Mouse (Mus musculus) embryonic fibroblast, embryonic 13.5 days (primary cell): ENCODE measurements at regions not wholly inside any gene's neighbourhood (a gene's known extent, or its start where the extent isn't known, plus 50 kb on each side); places are given as distances from the start of the nearest gene placed in this dataset.

ENCODE experiments used
- H3K27ac ChIP-seq: 2 replicates; pipeline ENCODE4 v1.5.1; 2012; ENCODE audit warnings: low read length, control low read depth, inconsistent platforms; ENCODE audit not compliant: insufficient read depth
- H3K4me1 ChIP-seq: 2 replicates; pipeline ENCODE4 v1.6.1; 2011; ENCODE audit warnings: low read length; ENCODE audit not compliant: control insufficient read depth, insufficient read depth
- H3K4me3 ChIP-seq: 2 replicates; pipeline ENCODE4 v1.5.1; 2011; ENCODE audit warnings: mild to moderate bottlenecking, control low read depth, low read length; ENCODE audit not compliant: insufficient read depth
- CTCF ChIP-seq: IDR thresholded peaks from 2 replicates; pipeline ENCODE4 v1.5.1; 2011; ENCODE audit warnings: mild to moderate bottlenecking, control low read depth, low read length, moderate library complexity, borderline replicate concordance; ENCODE audit not compliant: insufficient read depth
- POLR2A ChIP-seq: IDR thresholded peaks from 2 replicates; pipeline ENCODE4 v1.6.1; 2011; ENCODE audit warnings: low read depth, mild to moderate bottlenecking, control low read depth, low read length, moderate library complexity

DNA sequence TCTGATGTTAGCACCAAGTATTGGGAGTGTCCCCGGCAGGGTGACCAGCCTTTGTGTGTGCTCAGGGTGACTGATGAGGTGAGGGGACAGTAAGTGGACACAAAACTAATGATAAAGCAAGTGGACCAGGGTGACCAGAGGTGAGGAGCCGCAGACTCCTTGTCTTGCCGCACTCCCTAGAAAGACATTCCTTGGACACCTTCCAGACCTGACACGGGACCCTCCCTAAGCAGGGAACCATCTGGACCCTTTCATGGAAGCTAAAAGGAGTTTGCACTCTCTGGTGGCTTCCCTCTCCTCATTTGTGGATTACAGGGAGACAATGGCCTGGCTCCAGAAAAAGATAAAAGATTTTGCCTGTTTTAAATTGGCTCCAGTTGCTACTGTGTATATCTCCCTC, 230.7 kb downstream of the Gm12728 start:
- Histone ChIP-seq H3K4me3 (no peak overlapping the region), H3K27ac (no peak overlapping the region), H3K4me1 (no peaks in the 10 kb centered on the region)
- TF ChIP-seq POLR2A (no peak), CTCF (no peak)

DNA sequence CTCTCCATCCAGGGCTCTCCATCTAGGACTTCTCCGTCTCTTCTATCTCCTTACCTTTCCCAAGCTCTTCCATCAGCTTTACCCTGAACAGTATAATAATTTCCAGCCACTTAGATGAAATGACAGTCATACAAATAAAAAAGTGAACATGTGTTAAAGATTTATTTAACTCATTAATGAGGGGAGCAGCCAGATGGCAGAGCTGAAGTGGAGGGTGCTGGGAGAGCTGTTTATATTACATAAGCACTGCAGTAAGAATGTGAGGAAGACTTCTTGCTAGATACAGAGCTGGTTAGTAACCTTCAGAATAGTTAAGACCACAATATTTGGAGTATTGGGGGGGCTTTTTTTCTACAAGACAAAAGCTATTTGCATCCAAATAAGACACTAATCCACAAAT, 234.9 kb downstream of the Gm12728 start:
- Histone ChIP-seq H3K27ac (no peak overlapping the region), H3K4me1 (no peaks in the 10 kb centered on the region), H3K4me3 (no peak overlapping the region)
- no peak for TF ChIP-seq POLR2A
- no peak for TF ChIP-seq CTCF

DNA sequence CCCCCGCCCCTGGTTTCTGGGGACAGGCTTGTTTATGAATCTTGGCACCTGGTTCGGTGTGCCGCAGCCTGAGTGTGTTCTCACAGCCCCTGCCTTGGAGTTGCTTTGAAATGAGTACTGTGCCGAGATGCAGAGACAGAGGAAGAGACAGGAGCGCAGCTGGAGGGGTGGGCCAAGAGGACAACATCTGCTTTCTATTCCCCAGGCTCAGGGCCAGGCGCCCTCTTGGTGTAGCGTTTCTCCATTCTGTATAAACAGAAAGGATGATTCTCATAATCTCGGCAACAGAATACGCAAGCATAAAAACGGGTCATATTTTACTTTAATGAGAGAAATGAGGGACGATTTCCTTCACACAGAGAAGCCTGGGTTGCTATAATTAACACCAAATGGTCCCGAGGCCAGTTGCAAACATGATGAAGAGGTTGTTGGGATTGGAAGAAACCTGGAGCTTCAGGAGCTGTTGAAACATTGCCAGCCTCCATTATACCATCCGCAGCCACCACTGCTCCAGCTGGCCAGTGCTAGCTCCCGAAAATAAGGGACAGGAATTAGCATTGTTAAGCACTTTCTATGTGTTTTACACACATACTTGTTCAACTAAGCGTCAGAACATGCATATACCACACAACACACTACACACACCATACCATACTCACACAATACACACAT, 236.4 kb downstream of the Gm12728 start:
- Histone ChIP-seq H3K4me3 (no peak overlapping the region), H3K27ac (no peak overlapping the region), H3K4me1 (no peaks in the 10 kb centered on the region)
- TF ChIP-seq POLR2A, result no peak
- TF ChIP-seq CTCF, result no peak

DNA sequence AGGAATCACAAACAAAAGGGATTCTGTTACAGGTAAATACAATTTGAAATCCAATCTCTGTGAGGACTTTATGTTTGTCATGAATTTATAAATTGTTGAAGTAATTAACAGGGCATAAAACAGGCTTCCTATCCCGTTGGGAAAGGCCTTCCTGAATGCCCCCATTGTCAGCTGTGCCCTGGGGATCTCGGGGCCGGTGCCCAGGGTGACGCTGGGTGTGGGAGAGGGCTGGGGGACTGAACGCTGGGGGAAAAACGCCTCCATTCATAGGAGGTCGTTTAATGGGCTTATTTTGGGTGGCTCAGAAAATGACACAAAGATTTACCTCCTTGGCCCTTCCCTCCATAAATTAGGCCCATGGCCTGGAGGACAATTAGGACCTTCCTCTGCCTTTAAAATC, 250.7 kb downstream of the Gm12728 start:
- TF ChIP-seq CTCF (no peak), POLR2A (no peak)
- no peak overlapping the region for H3K4me3 ChIP-seq
- H3K27ac ChIP-seq, result no peak overlapping the region
- no peaks in the 10 kb centered on the region for H3K4me1 ChIP-seq

DNA sequence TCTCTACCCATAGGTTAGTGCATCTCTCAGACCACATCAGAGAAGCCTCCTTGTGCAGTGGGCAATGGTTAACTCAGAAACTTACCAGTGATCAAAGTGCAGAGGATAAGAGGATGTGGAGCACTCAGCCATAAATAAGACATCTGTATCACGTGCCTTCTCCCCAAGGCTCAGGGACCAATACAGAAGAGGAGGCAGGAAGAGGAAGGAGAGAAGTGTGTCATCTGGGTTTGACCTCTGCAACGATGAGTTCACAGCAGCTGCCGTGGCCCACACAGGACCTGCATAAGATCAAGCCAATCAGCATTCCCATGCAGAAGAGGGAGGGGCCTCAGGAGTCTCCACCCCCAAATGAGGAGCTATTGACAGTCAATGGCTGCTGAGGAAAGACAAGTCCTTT, 252.8 kb downstream of the Gm12728 start:
- no peak overlapping the region for H3K27ac ChIP-seq
- TF ChIP-seq CTCF (no peak), POLR2A (no peak)
- H3K4me1 ChIP-seq, result no peaks in the 10 kb centered on the region
- no peak overlapping the region for H3K4me3 ChIP-seq

DNA sequence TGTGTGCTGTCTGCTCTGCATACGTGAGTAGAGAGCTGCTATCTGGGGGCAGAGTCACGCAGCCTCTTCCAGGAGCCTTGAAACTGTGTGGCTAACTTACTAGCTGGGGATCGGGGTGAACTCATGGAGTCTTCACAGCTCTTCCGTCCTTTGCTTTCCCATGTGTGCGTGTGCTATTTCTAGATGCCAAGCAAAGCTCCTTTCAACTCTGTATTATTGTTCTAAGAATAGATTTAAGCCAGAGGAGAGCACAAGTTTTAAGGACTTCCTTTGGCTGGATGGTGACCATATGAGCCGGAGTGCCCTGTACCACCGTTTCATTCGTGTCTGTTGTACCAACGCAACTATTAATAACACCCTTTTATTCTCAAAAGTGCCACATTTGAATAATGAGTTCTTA, 254.0 kb downstream of the Gm12728 start:
- H3K4me1 ChIP-seq, result no peaks in the 10 kb centered on the region
- H3K27ac ChIP-seq, result no peak overlapping the region
- no peak for TF ChIP-seq POLR2A
- no peak for TF ChIP-seq CTCF
- H3K4me3 ChIP-seq, result no peak overlapping the region

DNA sequence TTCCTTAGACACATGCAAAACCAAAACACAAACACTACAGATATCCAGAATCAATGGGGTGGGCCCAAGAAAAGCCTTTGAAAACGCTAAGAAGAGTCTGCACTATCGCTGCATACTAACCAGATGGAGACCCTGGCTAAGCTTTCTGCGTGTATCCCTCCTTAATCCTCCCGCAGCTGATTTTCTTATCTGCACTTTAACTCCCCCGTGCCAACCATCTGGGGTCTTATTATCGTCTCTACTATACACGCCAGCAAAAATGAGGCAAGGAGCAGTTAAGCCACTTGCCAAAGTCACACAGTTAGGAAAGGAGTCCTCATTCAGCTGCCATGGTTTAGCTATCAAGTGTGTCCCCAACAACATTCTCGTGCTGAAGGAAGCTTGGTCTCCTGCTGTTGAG, 258.4 kb downstream of the Gm12728 start:
- Histone ChIP-seq H3K4me3 (no peak overlapping the region), H3K27ac (no peak overlapping the region), H3K4me1 (no peaks in the 10 kb centered on the region)
- no peak for TF ChIP-seq CTCF
- TF ChIP-seq POLR2A, result no peak

DNA sequence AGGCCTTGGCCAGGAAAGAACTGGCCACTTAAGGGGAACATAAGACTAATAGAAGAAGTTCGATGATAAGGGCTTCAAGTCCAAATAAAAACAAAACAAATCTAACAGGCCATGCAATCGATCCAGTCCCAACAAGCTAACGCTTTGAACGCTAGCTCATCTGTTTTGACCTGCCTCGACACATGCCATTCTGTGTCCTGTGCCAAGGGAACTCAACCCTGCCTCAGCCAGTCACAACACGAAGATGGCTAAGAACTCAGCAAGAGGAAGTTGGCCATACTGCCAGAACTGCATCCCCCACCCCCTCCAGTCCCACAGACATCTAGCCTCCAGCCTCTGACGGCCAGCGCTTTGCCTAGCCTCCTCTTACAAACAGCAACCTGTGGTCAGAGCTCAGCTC, 259.1 kb downstream of the Gm12728 start:
- Histone ChIP-seq H3K4me1 (no peaks in the 10 kb centered on the region), H3K4me3 (no peak overlapping the region), H3K27ac (no peak overlapping the region)
- TF ChIP-seq POLR2A (no peak), CTCF (no peak)

DNA sequence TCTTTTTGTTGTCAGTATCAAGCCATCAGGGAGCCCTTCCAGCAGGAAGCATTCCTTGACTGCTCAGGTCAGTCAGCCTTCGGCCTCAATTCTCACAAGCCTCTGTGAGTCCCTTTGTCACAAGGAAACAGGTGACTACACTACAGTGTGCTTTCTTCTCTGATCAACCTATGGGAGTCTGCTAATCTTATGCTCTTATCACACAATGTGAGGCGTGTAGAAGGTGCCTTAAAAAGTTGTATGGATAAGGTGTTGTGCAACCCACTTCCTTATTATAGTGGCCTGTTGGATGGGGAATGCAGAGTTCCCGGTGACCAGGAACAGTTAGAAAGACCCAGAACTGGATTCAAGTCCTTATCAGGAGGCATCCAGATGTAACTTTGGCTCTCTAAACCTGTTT, 260.2 kb downstream of the Gm12728 start:
- Histone ChIP-seq H3K4me3 (no peak overlapping the region), H3K27ac (no peak overlapping the region), H3K4me1 (no peaks in the 10 kb centered on the region)
- no peak for TF ChIP-seq CTCF

DNA sequence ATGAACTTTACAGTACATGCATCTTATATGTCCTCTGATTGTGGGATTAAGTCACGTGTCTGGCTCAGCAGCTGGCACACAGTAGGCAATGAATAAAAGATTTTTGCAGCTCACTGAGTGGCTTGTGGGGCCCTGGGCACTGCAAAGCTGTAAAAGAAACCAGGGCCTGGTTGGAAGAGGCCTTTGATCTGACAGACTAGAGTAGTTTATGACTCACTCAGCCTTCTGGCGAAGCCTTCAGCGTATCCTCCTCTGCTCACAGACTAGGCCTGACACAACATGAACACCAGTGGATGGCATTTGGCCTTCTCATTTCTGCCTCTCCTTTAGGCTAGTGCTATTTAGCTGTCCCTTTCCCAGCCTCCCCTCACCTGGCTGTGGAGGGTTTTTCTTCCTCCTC, 260.6 kb downstream of the Gm12728 start:
- H3K27ac ChIP-seq, result no peak overlapping the region
- H3K4me3 ChIP-seq, result no peak overlapping the region
- no peaks in the 10 kb centered on the region for H3K4me1 ChIP-seq
- TF ChIP-seq CTCF (no peak), POLR2A (no peak)

DNA sequence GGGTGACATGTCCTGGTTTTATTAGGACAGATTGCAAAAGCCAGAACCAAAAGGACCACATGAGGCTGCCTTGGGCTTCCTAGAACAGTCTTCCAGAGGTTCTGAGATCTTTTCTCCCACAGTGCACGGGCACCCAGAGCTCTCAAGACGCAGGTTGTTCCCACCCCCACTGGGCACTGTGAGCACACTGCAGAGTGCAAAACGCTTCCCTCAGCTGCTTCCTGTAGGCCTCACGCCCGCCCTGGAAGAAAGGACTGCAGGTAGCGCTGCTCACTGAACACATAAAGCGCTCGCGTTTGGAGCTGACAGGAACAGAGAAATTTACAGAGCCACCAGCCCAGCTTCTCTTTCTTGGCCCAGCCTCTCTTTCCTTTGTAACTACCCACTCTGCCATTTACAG, 262.5 kb upstream of the Usp24 start:
- no peak for TF ChIP-seq CTCF
- TF ChIP-seq POLR2A, result no peak
- H3K4me1 ChIP-seq, result no peaks in the 10 kb centered on the region
- H3K4me3 ChIP-seq, result no peak overlapping the region
- no peak overlapping the region for H3K27ac ChIP-seq
